Mouse (Mus musculus): ENCODE measurements around the gene Ddo. TPM values are rescaled to one million over a fixed set of nuclear protein-coding genes. Genes with fewer than 3 reads are reported as not detected.

Gene Ddo
- polyA plus RNA-seq, 1 experiment, result 11.3 TPM

DNA sequence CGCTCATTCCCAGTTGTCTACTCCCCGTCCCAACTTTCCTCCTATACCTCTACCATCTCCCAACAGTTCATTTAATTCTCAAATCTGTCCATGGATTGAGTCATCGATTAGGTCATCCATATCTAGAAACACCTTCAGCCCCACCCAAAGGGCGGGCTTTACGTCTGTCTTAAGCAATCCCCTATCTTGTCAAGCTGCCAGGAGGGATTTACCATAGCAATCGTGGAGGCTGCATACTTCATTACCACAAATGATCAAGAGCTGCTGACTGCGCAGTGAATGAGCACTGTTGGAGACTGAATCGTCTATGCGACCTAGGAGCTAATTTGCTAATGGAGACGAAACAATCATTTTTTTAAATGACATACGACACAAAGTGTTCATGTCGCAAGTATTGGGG is 19.0 kb downstream of the Ddo start:
- H3K4me1 ChIP-seq (ENCODE audit: control insufficient read depth, insufficient read depth, low read length), result no peaks in the 10 kb centered on the region
- DNase-seq, result no peak
- no peak for TF ChIP-seq POLR2A (IDR thresholded peaks at IDR 0.05; ENCODE audit: borderline replicate concordance, extremely low read depth, low read depth, low read length)
- TF ChIP-seq CTCF (IDR thresholded peaks at IDR 0.05; ENCODE audit: insufficient read depth, low read length), result no peak
- no peak overlapping the region for H3K4me3 ChIP-seq (replicated peaks; ENCODE audit: extremely low read depth, low read depth, low read length)
- WGBS, result 82% methylated on average over 12 of the region's 12 CpGs

DNA sequence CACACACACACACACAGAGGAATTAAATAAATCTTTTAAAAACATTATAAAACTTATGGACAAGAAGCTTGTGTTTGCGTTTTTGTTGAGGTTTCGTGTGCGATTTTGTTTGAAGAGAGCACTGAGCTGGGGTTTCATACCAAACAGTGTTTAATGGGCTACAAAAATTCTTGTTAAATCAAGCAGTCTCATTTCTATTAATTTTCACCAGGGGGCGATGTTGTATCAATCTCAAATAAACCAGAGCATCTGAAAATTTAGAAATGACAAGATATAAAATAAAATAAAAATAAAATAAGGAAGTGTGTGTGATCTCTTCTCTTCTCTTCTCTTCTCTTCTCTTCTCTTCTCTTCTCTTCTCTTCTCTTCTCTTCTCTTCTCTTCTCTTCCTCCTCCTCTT is 19.8 kb downstream of the Ddo start:
- H3K4me3 ChIP-seq (replicated peaks; ENCODE audit: extremely low read depth, low read depth, low read length), result no peak overlapping the region
- 19% methylated on average over 4 of the region's 4 CpGs for WGBS
- DNase-seq, result no peak
- no peaks in the 10 kb centered on the region for H3K4me1 ChIP-seq (ENCODE audit: control insufficient read depth, insufficient read depth, low read length)
- TF ChIP-seq CTCF (IDR thresholded peaks at IDR 0.05; ENCODE audit: insufficient read depth, low read length), result no peak
- TF ChIP-seq POLR2A (IDR thresholded peaks at IDR 0.05; ENCODE audit: borderline replicate concordance, extremely low read depth, low read depth, low read length), result no peak

DNA sequence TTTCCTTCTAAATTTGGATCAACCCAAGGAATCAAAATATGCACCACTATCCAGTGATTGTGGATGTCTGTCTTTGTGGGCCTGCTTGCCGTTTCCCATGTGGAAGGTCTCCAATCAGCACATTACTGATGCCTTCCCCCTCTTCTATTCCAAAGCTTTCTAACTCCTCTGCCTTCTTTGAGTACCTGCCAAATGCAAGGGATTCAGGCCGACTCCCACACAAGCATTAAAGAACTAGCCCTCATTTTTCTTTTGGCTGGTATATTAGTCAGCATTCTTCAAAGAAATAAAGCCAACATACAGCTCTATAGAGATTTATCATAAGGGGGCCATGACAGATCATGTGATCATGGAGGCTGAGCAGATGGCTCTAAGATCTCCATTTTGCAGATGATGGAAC is 21.9 kb downstream of the Ddo start:
- Histone ChIP-seq H3K4me3 (replicated peaks; ENCODE audit: extremely low read depth, low read depth, low read length) (no peak overlapping the region), H3K4me1 (ENCODE audit: control insufficient read depth, insufficient read depth, low read length) (no peaks in the 10 kb centered on the region)
- 33% methylated on average over 2 of the region's 2 CpGs for WGBS
- no peak for DNase-seq
- TF ChIP-seq CTCF (IDR thresholded peaks at IDR 0.05; ENCODE audit: insufficient read depth, low read length) (no peak), POLR2A (IDR thresholded peaks at IDR 0.05; ENCODE audit: borderline replicate concordance, extremely low read depth, low read depth, low read length) (no peak)

DNA sequence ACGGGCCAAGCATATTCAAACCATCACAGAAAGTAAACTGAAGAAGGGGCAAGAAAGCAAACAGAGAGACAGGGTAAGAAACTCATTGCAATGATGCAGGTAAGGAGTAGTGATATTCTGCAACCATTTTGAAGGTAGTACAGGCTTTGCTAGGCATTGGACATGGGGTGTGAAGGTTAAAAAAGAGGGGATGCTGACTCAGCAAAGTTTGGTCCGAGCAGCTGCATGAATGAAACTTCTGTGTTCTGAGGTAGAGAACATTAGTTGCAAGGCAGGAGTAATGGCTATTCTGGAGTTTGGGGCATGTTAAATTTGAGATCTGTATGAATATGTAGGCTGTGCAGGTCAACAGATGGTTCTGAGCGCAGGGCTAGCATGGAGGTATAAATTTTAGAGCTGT is 35.5 kb downstream of the Ddo start:
- H3K4me1 ChIP-seq (ENCODE audit: control insufficient read depth, insufficient read depth, low read length), result no peaks in the 10 kb centered on the region
- no peak for TF ChIP-seq CTCF (IDR thresholded peaks at IDR 0.05; ENCODE audit: insufficient read depth, low read length)
- TF ChIP-seq POLR2A (IDR thresholded peaks at IDR 0.05; ENCODE audit: borderline replicate concordance, extremely low read depth, low read depth, low read length), result no peak
- 79% methylated on average over 3 of the region's 3 CpGs for WGBS
- no peak for DNase-seq
- no peak overlapping the region for H3K4me3 ChIP-seq (replicated peaks; ENCODE audit: extremely low read depth, low read depth, low read length)

DNA sequence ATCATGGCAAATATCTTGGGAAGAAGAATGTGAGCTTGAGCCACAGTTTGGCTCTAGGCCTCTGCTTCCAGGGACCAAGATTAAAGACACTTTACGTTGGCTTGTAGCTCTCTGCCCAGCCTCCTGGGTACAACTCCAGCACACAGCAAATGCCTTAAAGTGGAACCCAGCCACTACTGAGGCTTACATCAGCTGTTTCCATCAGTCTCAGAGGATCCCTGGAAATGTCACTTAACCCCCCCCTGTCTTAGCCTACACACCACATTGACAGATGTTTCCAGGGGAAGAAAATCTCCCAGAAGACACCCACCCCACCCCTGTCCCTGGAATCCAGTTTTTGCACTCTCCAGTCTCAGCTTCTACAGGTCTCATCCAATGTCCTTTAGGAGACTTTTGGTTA is 37.1 kb downstream of the Ddo start:
- no peak for TF ChIP-seq CTCF (IDR thresholded peaks at IDR 0.05; ENCODE audit: insufficient read depth, low read length)
- DNase-seq, result no peak
- 97% methylated on average over 1 of the region's 1 CpGs for WGBS
- no peak overlapping the region for H3K4me3 ChIP-seq (replicated peaks; ENCODE audit: extremely low read depth, low read depth, low read length)
- no peaks in the 10 kb centered on the region for H3K4me1 ChIP-seq (ENCODE audit: control insufficient read depth, insufficient read depth, low read length)

DNA sequence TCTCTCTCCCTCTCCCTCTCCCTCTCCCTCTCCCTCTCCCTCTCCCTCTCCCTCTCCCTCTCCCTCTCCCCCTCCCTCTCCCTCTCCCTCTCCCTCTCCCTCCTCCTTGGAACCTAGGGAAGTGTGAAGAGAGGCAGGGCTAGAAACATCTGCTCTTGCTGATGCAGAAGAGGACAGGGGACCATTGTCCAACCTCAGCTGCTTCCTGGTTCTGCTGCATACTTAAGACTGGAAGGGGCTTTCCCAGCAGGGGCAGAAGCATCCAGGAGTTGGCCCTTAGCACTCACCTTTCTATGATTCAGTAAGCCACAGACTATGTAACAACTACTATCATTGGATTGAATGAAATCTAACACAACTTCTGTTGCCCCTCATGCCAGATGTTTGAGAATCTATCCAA is 38.8 kb downstream of the Ddo start:
- TF ChIP-seq CTCF (IDR thresholded peaks at IDR 0.05; ENCODE audit: insufficient read depth, low read length) (no peak), POLR2A (IDR thresholded peaks at IDR 0.05; ENCODE audit: borderline replicate concordance, extremely low read depth, low read depth, low read length) (no peak)
- no peak for DNase-seq
- Histone ChIP-seq H3K4me3 (replicated peaks; ENCODE audit: extremely low read depth, low read depth, low read length) (no peak overlapping the region), H3K4me1 (ENCODE audit: control insufficient read depth, insufficient read depth, low read length) (no peaks in the 10 kb centered on the region)

DNA sequence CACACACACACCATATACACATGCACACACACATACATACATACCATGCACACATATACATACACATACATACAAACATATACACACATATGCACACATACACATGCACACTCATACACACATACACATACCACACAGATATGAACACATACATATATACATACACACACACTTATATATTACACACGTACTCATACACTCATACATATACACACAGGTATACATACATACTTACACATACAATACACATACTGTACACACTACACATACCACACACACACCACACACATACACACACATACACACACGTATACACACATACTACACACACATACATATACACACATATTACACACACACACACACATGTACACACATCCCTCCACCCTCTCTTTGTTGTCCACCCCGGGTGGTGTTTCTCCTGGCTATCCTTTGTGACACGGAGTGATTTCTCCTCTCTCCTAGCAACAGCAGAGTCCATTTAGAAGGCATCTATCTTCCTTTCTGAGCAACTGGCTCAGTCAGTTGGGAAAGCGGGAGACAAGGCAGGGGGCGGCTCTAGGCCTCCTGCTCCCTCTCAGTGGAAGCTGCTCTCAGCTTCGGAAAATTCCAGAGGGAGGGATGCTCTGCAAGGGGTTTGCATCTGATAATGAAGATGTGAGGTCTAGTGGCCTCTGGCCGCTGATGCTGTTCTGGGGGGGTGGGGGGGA is 42.9 kb downstream of the Ddo start:
- 74% methylated on average over 8 of the region's 8 CpGs for WGBS
- TF ChIP-seq CTCF (IDR thresholded peaks at IDR 0.05; ENCODE audit: insufficient read depth, low read length) (no peak), POLR2A (IDR thresholded peaks at IDR 0.05; ENCODE audit: borderline replicate concordance, extremely low read depth, low read depth, low read length) (no peak)
- Histone ChIP-seq H3K4me1 (ENCODE audit: control insufficient read depth, insufficient read depth, low read length) (no peaks in the 10 kb centered on the region), H3K4me3 (replicated peaks; ENCODE audit: extremely low read depth, low read depth, low read length) (no peak overlapping the region)
- DNase-seq, result no peak

DNA sequence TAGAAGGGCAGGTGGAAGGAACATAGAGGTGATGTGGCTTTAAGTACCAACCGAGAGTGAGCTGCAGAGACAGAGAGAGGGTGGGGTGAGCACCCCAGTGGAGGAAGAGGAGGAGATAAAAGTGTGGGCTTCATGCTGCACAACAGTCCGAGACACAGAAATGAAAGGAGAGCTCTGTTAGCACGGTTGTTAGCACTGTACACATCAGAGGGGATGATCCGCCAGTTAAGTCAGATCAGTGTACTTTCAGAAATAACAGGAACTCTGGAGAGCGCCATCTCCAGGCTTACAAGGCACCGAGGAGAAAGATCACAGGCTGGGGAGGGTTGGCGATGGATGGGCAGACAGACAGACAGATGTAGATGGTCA is 43.5 kb downstream of the Ddo start:
- H3K4me3 ChIP-seq (replicated peaks; ENCODE audit: extremely low read depth, low read depth, low read length), result no peak overlapping the region
- WGBS, result 75% methylated on average over 7 of the region's 7 CpGs
- no peak for DNase-seq
- TF ChIP-seq POLR2A (IDR thresholded peaks at IDR 0.05; ENCODE audit: borderline replicate concordance, extremely low read depth, low read depth, low read length) (no peak), CTCF (IDR thresholded peaks at IDR 0.05; ENCODE audit: insufficient read depth, low read length) (no peak)
- no peaks in the 10 kb centered on the region for H3K4me1 ChIP-seq (ENCODE audit: control insufficient read depth, insufficient read depth, low read length)

DNA sequence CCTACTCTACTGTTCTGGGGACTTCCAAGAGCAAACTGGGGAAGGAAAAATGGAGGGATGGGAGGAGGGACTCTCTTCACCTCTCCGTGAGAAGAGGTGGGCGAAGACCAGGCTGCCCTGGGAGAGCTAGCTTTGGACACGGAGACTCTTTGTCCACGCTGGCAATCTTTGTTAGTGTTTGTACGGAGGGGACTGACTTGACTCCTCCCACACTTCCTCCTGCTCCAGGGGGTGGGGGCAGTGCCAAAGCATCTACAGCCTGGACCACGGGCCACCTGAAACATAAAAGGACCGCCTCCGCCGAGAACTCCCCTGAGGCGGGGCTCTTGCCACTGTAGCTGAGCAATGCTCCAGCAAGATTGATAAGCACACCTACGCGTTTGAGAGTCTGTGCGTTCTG is 44.3 kb downstream of the Ddo start:
- TF ChIP-seq CTCF (IDR thresholded peaks at IDR 0.05; ENCODE audit: insufficient read depth, low read length) (no peak), POLR2A (IDR thresholded peaks at IDR 0.05; ENCODE audit: borderline replicate concordance, extremely low read depth, low read depth, low read length) (no peak)
- WGBS, result 15% methylated on average over 13 of the region's 13 CpGs
- H3K4me3 ChIP-seq (replicated peaks; ENCODE audit: extremely low read depth, low read depth, low read length), result no peak overlapping the region
- H3K4me1 ChIP-seq (ENCODE audit: control insufficient read depth, insufficient read depth, low read length), result no peaks in the 10 kb centered on the region
- DNase-seq, result no peak

DNA sequence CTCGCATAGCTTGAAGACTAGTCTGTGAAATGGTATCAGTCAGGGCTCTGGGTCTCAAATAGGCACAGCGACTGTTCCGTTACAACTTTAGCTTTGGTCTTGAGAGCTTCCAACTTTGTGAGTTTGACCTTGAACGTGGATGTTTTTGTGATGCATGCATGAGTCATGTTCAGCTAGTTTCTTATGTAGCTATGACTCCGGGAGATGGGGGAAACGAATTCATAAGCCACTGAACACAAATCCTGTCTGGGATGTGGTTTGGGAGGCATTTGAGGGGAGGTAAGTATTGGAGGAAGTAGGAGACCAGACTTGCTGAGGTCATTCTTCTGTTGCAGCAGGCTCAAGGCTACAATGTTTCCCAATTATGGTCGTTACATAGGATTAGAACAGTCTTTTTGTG is 46.1 kb downstream of the Ddo start:
- 69% methylated on average over 7 of the region's 7 CpGs for WGBS
- H3K4me3 ChIP-seq (replicated peaks; ENCODE audit: extremely low read depth, low read depth, low read length), result no peak overlapping the region
- H3K4me1 ChIP-seq (ENCODE audit: control insufficient read depth, insufficient read depth, low read length), result no peaks in the 10 kb centered on the region
- no peak for DNase-seq
- TF ChIP-seq POLR2A (IDR thresholded peaks at IDR 0.05; ENCODE audit: borderline replicate concordance, extremely low read depth, low read depth, low read length) (no peak), CTCF (IDR thresholded peaks at IDR 0.05; ENCODE audit: insufficient read depth, low read length) (no peak)
